Mouse (Mus musculus): ENCODE data around the gene Ccr7. TPM values are rescaled to one million over a fixed set of nuclear protein-coding genes. Genes with fewer than 3 reads are reported as not detected.

Gene Ccr7
- total RNA-seq, 4 experiments from 2014 or later = not detected

DNA sequence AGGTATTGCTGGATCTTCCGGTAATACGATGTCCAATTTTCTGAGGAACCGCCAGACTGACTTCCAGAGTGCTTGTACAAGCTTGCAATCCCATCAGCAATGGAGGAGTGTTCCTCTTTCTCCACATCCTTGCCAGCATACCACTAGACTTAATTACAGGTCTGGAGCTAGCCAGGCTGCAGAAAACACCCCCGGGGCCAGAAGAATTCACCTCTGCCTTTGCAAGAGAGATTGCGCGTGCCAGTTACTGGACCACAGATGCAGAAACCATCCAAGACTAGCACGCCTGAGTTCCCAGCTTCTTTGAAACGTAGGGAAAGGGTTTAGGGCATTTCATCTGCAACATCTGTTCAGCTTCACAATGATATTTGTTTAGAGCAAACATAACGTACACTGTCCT, 15.9 kb downstream of the Ccr7 start:
- no peak for DNase-seq (ENCODE audit: low spot score in 2 of 2)

DNA sequence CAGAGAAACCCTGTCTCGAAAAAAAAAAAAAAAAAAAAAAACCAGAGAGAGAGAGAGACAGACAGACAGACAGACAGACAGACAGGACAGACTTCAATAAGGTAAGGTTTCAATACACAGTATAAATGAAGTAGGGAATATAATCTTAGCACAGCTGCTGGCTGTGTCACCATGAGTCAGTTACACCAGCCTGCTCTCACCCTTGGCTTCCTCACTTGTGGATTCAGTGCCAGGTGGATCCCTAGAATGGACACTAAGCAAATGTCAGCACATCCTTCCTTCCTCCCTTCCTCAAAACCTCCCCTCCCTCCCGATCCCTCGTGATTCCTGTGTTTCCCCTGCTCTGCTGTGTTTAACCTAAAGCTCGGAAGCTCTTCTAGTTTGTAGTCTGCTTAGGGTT, 17.5 kb downstream of the Ccr7 start:
- no peak for DNase-seq (ENCODE audit: low spot score in 2 of 2)

DNA sequence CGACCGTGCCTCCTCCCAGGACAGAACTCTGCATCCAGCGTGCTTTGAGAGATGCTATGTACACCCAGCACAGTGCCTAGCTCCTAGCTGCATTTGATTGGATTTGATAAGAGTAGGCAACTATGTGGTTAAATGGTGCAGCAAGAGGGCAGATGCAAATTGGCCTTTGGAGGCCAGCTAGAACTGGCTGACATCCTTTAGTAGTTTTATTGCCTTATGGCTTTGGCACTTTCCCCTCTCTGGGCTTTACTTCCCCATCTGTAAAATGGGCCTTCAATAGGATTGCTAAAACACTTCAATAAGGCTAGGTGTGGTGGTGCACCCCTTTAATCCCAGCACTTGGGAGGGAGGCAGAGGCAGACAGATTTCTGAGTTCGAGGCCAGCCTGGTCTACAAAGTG, 17.9 kb downstream of the Ccr7 start:
- DNase-seq (ENCODE audit: low spot score in 2 of 2) = no peak

DNA sequence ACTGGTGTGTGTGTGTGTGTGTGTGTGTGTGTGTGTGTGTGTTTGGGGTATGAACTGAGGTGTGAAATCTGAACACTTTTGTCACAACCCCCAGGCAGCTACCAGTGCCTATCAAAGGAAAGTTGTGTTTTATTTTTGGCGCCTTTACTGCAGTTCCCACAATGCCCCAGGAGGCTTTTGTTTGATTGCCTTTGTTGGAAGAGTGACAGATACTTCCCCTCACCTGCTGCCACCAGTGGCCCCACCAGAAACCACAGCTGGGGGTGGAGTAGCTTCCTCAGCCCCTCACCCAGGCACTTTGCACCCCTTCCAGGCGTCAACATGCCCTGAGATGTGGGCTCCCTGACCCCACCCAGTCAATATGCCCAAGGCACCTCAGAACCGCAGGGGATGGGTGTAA, 18.5 kb downstream of the Ccr7 start:
- no peak for DNase-seq (ENCODE audit: low spot score in 2 of 2)

DNA sequence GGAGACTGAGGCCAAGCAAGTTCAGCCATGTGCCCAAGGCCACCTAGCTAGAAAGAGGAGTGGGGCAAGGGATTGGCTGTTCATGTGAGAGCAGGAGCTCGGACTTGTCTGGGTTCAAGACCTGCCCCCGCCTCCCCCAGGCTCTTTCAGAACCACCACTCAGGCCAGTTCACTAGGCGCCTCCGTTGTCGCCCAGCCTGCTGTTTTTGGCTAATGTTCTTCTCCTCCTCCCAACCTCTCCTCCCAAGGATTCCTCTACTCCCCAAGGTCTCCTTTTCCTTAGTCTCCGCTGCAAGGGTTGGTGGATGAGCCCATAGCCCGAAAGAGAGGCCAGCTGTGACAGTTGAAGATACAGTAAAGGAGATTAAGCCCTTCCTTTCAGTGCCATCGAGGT, 19.8 kb downstream of the Ccr7 start:
- DNase-seq (ENCODE audit: low spot score in 2 of 2) = no peak

DNA sequence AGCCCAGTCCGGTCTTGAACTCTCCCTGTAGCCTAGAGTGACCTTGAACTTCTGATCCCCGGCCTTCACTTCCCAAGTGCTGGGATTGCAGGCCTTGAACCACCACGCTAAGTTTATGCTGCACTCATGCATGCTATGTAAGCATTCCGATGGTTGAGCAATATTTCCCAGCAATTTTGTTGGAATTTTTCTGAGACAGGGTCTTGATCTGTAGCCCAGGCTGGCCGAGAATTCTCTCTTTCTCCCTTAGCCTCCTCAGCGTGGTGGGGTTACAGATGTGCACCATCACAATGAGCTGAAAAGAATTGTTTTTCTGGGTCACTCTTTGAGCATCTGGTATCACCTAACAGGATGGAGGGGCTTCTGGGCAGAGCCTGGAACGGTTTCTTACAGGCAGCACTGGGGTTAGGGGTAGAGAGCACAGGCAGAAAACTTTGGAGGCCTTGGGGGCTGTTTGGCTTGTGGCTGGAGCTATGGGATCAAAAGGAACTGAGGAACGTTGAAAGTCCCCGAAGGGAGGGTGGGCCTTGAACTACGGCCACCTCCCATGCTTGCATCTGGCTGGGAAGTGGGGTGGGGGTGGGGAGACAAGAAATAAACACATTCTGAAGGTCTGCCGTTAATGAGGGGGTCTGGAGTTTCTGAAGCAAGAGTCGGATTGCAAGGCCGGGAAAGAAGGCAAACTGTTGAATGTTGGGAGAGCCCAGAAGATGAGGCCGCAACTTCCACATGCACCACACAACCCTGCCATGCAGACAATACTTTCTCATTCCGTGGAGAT, 20.4 kb downstream of the Ccr7 start:
- no peak for DNase-seq (ENCODE audit: low spot score in 2 of 2)

DNA sequence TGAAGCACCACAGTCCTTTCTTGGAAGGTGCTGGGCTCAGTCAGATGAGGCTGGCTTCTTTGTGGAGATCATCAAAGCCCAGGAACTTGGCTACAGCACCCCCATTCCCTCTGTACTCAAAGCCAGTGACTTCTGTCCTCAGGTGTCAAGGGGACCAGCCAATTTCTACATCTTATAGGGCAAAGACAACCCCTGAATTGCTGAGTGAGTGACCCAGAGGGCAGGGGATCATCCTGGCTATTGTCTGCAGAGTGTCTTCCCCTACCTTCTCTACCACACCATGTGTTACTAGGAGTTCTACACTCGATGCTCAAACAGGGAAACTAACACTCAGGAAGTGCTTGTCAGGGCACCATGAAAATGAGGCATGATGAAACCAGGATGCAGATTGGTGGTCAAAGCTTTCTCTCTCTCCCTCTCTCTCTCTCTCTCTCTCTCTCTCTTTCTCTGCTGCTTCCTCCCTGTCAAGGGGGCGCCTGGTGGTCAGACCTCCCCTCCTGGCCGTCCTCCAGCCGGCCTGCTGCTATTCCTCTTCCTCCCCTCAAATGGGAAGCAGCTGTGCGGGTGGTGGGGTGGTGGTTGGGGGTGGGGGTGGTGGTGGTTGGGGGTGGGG, 21.5 kb downstream of the Ccr7 start:
- no peak for DNase-seq (ENCODE audit: low spot score in 2 of 2)

DNA sequence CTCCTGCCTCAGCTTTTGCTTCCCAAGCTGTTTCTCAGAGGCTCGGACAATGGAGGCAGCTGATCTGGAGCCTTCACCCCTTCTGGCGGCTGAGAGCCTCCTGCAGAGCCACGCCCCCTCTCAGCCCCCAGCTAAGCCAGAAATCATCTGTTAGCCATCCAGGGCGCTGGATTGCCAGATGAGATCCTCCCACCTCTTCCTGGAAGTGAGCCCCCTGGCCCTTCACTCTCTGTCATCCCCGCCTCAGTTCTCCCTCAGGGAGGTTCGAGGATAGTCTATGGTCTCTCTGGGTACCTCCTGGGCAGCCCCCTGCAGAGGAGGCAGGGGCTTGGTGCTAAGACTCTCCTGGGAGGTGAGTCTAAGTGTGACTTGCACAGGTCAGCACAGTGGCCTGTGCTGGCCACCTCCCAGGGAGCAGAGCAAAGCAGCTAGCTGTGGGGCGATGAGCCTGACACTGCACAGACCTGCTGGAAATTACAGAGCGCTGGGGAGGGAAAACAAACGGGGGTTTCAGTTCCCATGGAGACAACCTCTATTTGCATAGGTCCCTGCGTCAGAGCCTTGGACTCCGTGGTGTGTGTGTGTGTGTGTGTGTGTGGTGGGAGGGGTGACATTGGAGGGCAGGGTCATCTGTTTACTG, 22.7 kb downstream of the Ccr7 start:
- DNase-seq (ENCODE audit: low spot score in 2 of 2) = no peak

DNA sequence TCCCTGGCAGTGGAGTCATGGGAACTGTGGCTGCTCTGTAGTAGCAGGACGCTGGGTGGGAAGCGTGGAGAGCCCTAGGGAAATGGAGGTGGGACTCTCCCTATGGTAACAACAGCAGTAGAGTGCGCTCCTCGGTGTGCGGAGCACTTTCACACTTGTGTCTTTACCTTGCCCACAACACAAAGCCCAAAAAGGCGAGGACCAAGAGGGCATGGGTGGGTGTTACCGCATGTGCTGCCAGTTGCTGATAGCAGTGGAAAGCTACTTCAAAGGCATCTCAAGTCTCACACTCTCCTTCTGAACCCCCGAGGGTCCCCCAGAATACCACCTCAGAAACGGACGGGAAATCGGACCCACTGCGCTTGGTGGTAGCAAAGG, 23.4 kb downstream of the Ccr7 start:
- no peak for DNase-seq (ENCODE audit: low spot score in 2 of 2)

DNA sequence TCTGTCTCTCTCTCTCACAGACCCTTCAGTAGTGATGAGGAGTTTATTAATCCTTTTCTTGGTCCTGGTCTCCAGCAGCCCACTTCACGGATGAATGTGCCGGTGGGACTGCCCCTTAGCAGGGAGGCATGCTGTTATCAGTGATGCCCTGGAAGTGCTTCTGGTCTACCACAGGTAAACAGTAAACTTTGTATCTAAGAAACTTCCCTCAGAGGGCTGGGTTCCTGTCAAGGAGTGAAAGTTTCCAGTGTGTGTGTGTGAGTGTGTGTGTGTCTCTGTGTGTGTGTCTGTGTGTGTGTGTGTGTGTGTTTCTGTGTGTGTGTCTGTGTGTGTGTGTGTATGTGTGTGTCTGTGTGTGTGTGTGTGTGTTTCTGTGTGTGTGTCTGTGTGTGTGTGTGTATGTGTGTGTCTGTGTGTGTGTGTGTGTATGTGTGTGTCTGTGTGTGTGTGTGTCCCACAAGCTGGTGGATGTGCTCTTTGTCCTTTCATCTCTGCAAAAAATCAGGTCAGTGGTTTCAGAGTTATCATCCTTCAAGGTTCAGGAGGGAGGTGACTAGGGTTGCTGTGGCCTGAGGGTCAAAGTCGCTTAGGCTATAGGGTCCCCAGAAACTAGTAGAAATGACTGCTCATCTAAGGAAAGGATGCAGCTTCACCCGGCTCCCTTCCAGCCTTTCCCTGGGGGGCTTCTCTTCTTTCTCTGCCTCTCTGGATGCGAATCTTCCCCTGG, 24.0 kb downstream of the Ccr7 start:
- DNase-seq (ENCODE audit: low spot score in 2 of 2) = no peak

DNA sequence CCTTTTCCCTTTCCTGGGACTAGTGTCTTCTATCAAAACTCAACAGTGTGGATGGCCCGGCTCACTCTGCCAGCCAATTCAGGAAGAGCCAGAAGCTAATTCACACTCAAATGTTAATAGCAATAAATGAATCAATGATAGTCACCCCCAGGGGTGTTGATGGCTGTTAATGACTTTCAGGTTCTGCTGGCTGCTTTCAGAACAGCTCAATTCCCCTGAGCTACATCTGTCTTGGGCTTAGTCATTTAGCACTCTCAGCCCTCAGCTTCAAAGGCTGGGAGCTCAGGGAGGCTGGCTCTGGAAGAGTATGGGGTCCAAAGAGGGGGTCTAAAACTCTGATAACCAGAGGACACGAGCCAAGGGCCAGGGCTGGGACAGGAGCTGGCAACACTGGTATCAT, 25.6 kb downstream of the Ccr7 start:
- no peak for DNase-seq (ENCODE audit: low spot score in 2 of 2)

DNA sequence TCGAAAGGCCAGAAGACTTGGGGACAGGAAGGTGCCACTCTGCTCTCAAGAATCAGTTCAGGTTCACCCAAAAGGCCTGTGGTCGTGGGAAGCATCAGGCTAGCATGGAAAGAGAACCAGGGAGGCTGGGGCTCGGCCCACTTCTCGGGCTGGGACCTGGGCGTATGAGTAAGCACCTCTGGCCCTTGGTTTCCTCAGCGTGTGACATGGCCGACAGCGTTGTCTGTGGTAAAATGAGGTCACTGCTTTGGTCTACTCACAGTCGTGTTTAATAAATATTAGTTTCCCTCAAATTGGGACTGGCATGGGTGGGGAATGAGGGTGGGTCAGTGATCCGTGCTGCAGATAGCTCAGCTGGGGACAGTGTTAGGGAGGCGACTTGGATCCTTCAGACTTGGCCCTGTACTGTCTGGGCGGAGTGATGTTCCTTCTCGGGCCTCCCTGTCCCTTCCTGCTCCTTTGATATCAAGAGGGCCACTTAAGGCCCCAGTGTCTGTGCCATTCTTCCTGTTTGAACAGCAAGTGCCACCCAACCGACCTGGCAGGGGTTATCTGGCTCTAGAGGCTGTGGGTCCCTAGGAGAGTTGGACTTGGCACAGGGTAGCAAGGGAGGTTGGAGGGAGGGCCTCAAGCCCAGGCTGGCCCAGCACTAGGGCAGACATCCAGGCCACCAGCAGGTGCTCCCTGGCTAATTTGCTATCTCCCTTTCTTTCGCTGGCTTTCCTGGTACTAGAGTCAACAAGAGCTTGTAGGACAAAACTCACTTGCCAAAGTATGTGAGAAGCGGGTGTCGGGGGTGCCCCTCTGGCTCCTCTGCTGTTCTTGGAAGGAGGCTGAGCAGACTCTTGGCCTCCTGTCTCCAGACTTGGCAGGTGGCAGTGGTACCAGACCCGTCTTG, 26.8 kb downstream of the Ccr7 start:
- no peak for DNase-seq (ENCODE audit: low spot score in 2 of 2)

DNA sequence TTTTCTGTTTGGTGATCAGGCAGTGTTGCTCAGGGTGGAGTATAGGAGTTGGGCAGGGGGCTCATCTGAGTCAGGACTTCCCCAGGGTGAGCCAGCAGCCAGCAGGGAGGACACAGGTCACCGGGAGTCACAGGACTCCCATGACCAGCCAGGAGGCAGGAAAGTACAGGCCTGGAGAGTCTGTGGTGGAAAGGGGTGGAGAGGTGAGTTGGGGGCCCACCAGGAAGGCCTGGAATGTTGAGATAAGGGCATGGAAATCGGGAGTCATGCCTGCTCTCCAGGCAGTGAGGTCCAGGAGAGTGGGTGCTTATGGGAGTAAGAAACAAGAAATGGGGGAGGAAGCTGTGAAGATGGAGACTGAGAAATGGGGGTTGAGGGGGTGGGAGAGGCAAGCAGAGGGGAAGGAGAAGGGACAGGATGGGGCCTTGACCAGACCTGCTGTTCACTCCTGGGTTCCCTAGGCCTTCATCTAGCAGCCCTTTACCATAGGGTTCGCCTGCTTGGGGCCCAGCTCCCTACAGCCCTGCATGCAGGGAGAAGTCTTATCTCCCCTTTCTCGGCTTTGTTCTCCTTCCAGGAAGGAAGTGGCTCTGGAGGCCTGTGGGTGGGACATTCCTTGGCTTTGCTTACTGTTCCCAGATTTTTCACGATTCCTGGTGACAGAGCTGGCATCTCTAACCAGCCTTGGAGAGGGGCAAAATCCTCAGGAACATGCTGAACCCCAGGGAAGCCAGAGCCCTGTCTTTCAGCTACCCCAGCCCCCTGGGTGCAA, 28.2 kb downstream of the Ccr7 start:
- no peak for DNase-seq (ENCODE audit: low spot score in 2 of 2)

DNA sequence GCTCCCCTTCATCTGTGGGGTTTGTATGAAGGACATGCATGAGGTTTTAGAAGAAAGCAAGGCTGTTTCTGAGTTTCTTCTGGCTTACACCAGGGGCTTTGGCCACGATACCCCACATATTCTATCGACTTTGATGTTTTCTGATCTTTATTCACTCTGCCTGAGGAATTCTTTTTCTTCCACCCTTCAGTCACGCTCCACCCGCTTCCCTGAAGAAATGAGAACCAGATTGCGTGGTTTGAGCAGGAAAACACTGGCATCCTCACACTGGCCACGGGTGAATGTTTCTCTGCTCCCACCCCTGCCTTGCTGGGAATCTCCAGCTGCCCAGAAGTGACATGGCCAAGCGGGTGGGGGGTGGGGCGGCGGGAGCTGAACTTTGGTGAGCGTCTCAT, 30.2 kb downstream of the Ccr7 start:
- DNase-seq (ENCODE audit: low spot score in 2 of 2) = no peak

DNA sequence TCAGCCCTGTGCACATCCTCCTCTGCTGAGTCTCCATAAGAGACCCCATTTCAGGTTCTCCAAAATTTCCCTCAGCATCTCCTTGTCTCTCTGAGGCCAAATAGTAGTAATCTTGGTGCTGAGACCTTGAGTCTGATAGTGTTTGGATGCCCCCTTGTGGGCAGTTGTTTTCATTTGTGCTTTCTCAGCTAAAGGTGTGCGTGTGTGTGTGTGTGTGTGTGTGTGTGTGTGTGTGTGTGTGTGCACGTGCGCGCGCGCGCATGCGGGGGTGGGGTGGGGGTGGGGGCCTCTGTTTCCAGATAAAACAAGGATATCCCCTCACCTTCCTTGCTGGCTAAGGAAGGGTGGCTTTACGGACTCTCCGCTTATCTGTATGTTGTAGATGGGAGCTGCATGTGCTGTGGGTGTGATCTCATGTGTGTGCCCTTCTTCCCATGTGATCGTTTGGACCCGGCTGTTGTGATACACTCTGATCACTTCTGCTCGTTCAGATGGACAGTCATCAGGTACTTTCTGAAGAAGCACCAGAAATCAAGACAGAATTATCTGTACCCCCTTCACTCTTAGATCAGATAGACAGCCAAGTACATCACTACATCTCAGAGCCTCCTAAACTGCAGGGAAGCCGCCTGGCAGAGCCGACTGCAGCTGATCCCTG, 30.8 kb downstream of the Ccr7 start:
- no peak for DNase-seq (ENCODE audit: low spot score in 2 of 2)

DNA sequence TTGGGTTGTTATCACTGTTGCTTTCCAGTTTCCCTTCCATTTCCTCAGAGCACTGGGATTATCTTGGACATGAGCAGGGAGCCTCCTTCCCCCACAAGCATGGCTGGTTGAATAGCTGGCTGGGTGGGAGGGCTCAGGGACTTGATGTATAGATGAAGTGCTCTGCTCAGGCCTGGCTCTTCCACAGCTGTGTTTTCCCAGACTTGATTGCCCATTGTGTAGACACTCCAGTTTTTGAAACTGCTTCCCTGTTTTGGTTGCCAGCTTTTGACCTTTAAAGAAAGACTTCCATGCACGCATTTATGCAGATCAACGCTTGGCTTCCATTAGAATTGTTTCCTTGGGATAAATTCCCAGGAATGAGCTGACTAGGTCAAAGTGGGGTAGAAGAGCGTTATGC, 32.2 kb downstream of the Ccr7 start:
- DNase-seq (ENCODE audit: low spot score in 2 of 2) = no peak

DNA sequence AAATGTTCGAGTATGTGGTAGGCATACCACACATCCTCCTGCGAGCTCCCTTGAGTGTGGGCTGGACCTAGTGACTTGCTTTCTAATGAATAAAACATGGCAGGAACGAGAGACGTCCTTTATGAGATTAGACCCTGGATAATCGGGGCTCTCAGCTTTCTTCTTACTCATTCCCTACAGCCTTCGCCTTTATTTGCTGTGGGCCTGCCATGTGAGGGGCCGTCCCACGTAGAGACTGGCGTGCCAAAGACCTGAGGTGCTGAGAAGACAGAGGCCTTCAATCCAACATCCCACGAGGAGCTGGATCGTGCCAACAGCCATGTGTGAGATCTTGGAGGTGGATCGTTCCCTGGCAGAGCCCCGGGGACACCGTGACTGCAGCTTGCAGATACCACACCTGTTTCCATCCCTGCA, 33.7 kb downstream of the Ccr7 start:
- no peak for DNase-seq (ENCODE audit: low spot score in 2 of 2)

DNA sequence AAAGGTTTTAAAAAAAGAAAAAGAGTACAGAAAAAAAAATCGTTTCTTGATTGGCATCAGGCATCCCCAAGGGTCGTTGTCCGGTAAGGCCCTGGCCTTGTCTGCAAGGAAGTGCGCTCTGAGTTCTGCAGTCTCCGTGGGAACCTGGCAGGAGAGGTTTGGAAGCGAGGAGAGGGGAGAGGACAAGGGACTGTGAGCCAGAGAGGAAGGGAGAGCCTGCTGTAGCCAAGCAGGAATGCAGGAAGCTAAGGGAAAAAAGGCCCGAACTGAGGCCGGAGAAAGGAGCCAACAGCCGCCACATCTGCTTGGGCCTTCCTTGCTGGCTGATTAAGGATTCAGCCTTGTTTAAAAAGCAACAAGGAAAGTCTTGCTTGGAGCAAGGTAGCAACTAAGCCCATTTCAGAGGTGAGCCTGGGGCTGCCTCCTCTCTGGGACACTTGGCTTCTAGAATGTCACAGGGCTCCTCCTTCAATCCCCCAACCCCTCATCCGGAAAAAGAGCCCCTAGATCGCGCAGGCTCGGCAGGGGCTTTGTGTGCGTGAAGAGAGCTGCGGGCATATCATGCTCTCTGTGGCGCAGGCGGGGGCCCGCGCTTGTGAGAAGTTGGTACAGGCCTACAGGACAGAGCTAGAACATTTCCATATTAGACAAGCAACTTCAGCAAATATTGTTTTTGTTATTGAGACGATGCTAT, 34.2 kb downstream of the Ccr7 start:
- DNase-seq (ENCODE audit: low spot score in 2 of 2) = no peak

DNA sequence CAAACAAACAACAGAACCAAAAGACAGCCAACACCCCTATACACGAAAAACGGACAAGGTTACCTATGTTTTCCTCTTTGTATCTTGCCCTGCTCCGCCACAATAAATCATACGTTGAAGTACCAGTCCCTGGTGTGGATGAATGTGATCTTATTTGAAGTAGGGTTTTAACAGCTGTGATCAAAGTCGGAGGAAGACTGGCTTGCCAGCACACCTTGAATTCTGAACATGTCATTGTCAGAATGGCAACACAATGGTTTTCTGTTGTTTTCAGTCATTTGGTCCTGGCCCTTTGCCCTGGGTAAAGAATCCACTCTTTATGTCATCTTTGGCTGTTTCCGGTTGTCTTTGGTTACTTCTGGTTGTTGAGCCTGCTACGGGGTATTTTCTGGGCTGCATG, 35.9 kb downstream of the Ccr7 start:
- DNase-seq (ENCODE audit: low spot score in 2 of 2) = no peak

Data from layer of hippocampus, adult 8-10 months (tissue).